Mouse (Mus musculus) forebrain, embryonic 11.5 days (tissue): Measurements from ENCODE around the gene Ttc21a. TPM values are rescaled to one million over a fixed set of nuclear protein-coding genes. Genes with fewer than 3 reads are reported as not detected.

ENCODE experiments used
- ATAC-seq: fragments of 200-750 bp; cut with Nextera tagmentation; replicated peaks from 2 replicates; pipeline ENCODE4 v1.8.0; 2017; ENCODE audit warnings: moderate TSS enrichment; ENCODE audit not compliant: low FRiP score
- DNase-seq: peaks from one replicate; pipeline ENCODE4 v3.0.0-alpha.2; 2017; ENCODE audit warnings: low spot score
- H3K27ac ChIP-seq: fragments of 300-500 bp; sonication (generic); 2 replicates; pipeline ENCODE4 v1.5.1; 2014; ENCODE audit warnings: low read depth, low read length
- H3K27me3 ChIP-seq: fragments of 300-500 bp; sonication (generic); 2 replicates; pipeline ENCODE4 v1.6.1; 2014; ENCODE audit warnings: mild to moderate bottlenecking, low read length, mixed read lengths; ENCODE audit not compliant: control insufficient read depth, insufficient read depth
- H3K36me3 ChIP-seq: fragments of 300-500 bp; sonication (generic); 2 replicates; pipeline ENCODE4 v1.6.1; 2014; ENCODE audit warnings: mild to moderate bottlenecking, low read length, moderate library complexity, mixed read lengths; ENCODE audit not compliant: control insufficient read depth, insufficient read depth
- H3K4me1 ChIP-seq: fragments of 300-500 bp; sonication (generic); replicated peaks from 2 replicates; pipeline ENCODE4 v1.6.1; 2014; ENCODE audit warnings: low read length, mixed read lengths; ENCODE audit not compliant: control insufficient read depth, insufficient read depth
- H3K4me2 ChIP-seq: fragments of 300-500 bp; sonication (generic); 2 replicates; pipeline ENCODE4 v1.6.1; 2014; ENCODE audit warnings: low read depth, mild to moderate bottlenecking, low read length, moderate library complexity, mixed read lengths; ENCODE audit not compliant: severe bottlenecking
- H3K4me3 ChIP-seq: fragments of 300-500 bp; sonication (generic); 2 replicates; pipeline ENCODE4 v1.5.1; 2014; ENCODE audit warnings: low read depth, low read length
- H3K9ac ChIP-seq: fragments of 300-500 bp; sonication (generic); 2 replicates; pipeline ENCODE4 v1.6.1; 2014; ENCODE audit warnings: low read length
- H3K9me3 ChIP-seq: fragments of 300-500 bp; sonication (generic); 2 replicates; pipeline ENCODE4 v1.6.1; 2016; ENCODE audit warnings: low read length, mixed read lengths; ENCODE audit not compliant: control insufficient read depth
- WGBS: fragments of 180-500 bp; shearing (Covaris S2); extraction: QIAGEN DNeasy Blood & Tissue Kit; methylation state at CpG from one replicate; pipeline ENCODE4 v1.1.7; 2014; 5-methylcytosine and 5-hydroxymethylcytosine counted together
- polyA plus RNA-seq: library from polyadenylated mRNA; unstranded; fragments of >200 nt; fragmentation: Nextera tagmentation; extraction: Ambion mirVana; gene quantifications from 2 replicates; pipeline ENCODE4 v1.2.1, GENCODE M21; 2014

The Ttc21a gene
- polyA plus RNA-seq, 1 experiment from 2014 or later, result 0.33 TPM

GRCm38 (mm10) chr9:119926497-119926896 lies 10.9 kb upstream of the Ttc21a start:
- Histone ChIP-seq H3K27ac (no peak overlapping the region), H3K4me2 (no peak overlapping the region), H3K9ac (no peak overlapping the region), H3K4me1 (no peaks in the 10 kb centered on the region), H3K36me3 (peaks cover 12% of the 10 kb centered on the region; the same call in 1 of the 2 replicates), H3K27me3 (no peaks in the 10 kb centered on the region), H3K4me3 (no peak overlapping the region), H3K9me3 (no peaks in the 10 kb centered on the region)
- no peak for DNase-seq
- ATAC-seq, result no peak
- 90% methylated on average over 5 of the region's 5 CpGs for WGBS

- Histone ChIP-seq H3K4me3 (no peak overlapping the region), H3K9ac (no peak overlapping the region), H3K9me3 (no peaks in the 10 kb centered on the region), H3K4me1 (no peaks in the 10 kb centered on the region), H3K27me3 (no peaks in the 10 kb centered on the region), H3K27ac (no peak overlapping the region), H3K4me2 (no peak overlapping the region), H3K36me3 (no peaks in the 10 kb centered on the region; the same call in 1 of the 2 replicates)
- no peak for ATAC-seq
- WGBS, result 89% methylated on average over 12 of the region's 12 CpGs
- DNase-seq, result no peak
These were observed 5.0 kb upstream of the Ttc21a start for GRCm38 (mm10) chr9:119932358-119932757.

GRCm38 (mm10) chr9:119933675-119934074 lies 3.7 kb upstream of the Ttc21a start:
- WGBS, result 99% methylated on average over 6 of the region's 6 CpGs

GRCm38 (mm10) chr9:119938496-119938895 lies 1.1 kb downstream of the Ttc21a start:
- H3K4me1 ChIP-seq, result no peaks in the 10 kb centered on the region
- H3K9ac ChIP-seq, result no peak overlapping the region
- H3K27me3 ChIP-seq, result no peaks in the 10 kb centered on the region
- H3K4me2 ChIP-seq, result no peak overlapping the region
- WGBS, result 83% methylated on average over 4 of the region's 4 CpGs
- H3K9me3 ChIP-seq, result no peaks in the 10 kb centered on the region
- DNase-seq (no peak), ATAC-seq (no peak)
- H3K27ac ChIP-seq, result no peak overlapping the region
- H3K36me3 ChIP-seq, result no peaks in the 10 kb centered on the region
- no peak overlapping the region for H3K4me3 ChIP-seq

More at GRCm38 (mm10) chr9:119933675-119934074, 3.7 kb upstream of the Ttc21a start:
- Histone ChIP-seq H3K27ac (no peak overlapping the region), H3K4me2 (no peak overlapping the region), H3K9ac (no peak overlapping the region), H3K27me3 (no peaks in the 10 kb centered on the region), H3K4me3 (no peak overlapping the region), H3K9me3 (no peaks in the 10 kb centered on the region), H3K4me1 (no peaks in the 10 kb centered on the region), H3K36me3 (no peaks in the 10 kb centered on the region; the same call in 1 of the 2 replicates)
- ATAC-seq (no peak), DNase-seq (no peak)

- Histone ChIP-seq H3K9ac (no peak overlapping the region), H3K4me1 (no peaks in the 10 kb centered on the region), H3K4me2 (no peak overlapping the region), H3K27me3 (no peaks in the 10 kb centered on the region), H3K27ac (no peak overlapping the region), H3K9me3 (no peaks in the 10 kb centered on the region), H3K36me3 (no peaks in the 10 kb centered on the region), H3K4me3 (no peak overlapping the region)
- DNase-seq (no peak), ATAC-seq (no peak)
- 76% methylated on average over 10 of the region's 10 CpGs for WGBS
These were observed 2.2 kb downstream of the Ttc21a start for GRCm38 (mm10) chr9:119939646-119940045.

GRCm38 (mm10) chr9:119941407-119941806 lies 4.0 kb downstream of the Ttc21a start:
- DNase-seq (no peak), ATAC-seq (no peak)
- Histone ChIP-seq H3K4me2 (no peak overlapping the region), H3K4me1 (no peaks in the 10 kb centered on the region), H3K36me3 (no peaks in the 10 kb centered on the region), H3K27ac (no peak overlapping the region), H3K9ac (no peak overlapping the region), H3K9me3 (no peaks in the 10 kb centered on the region), H3K27me3 (no peaks in the 10 kb centered on the region), H3K4me3 (no peak overlapping the region)
- 87% methylated on average over 5 of the region's 5 CpGs for WGBS

- WGBS, result 94% methylated on average over 14 of the region's 14 CpGs
- DNase-seq (no peak), ATAC-seq (no peak)
- Histone ChIP-seq H3K4me3 (no peak overlapping the region), H3K9me3 (no peaks in the 10 kb centered on the region), H3K27ac (no peak overlapping the region), H3K4me2 (no peak overlapping the region), H3K36me3 (no peaks in the 10 kb centered on the region), H3K9ac (no peak overlapping the region), H3K27me3 (no peaks in the 10 kb centered on the region), H3K4me1 (no peaks in the 10 kb centered on the region)
These were observed 4.5 kb downstream of the Ttc21a start for GRCm38 (mm10) chr9:119941861-119942260.

GRCm38 (mm10) chr9:119943326-119943725 lies 5.9 kb downstream of the Ttc21a start:
- Histone ChIP-seq H3K9ac (no peak overlapping the region), H3K4me2 (no peak overlapping the region), H3K27ac (no peak overlapping the region), H3K9me3 (no peaks in the 10 kb centered on the region), H3K4me1 (no peaks in the 10 kb centered on the region), H3K36me3 (no peaks in the 10 kb centered on the region), H3K4me3 (no peak overlapping the region), H3K27me3 (no peaks in the 10 kb centered on the region)
- DNase-seq (no peak), ATAC-seq (no peak)
- WGBS, result 29% methylated on average over 1 of the region's 1 CpGs

- Histone ChIP-seq H3K4me3 (no peak overlapping the region), H3K27ac (no peak overlapping the region), H3K36me3 (no peaks in the 10 kb centered on the region), H3K4me2 (no peak overlapping the region), H3K9ac (no peak overlapping the region), H3K9me3 (no peaks in the 10 kb centered on the region), H3K27me3 (no peaks in the 10 kb centered on the region), H3K4me1 (no peaks in the 10 kb centered on the region)
- DNase-seq (no peak), ATAC-seq (no peak)
- WGBS, result 77% methylated on average over 12 of the region's 12 CpGs
These were observed 7.9 kb downstream of the Ttc21a start for GRCm38 (mm10) chr9:119945173-119945900.
